Mouse (Mus musculus): ENCODE measurements at regions not wholly inside any gene's neighbourhood (a gene's known extent, or its start where the extent isn't known, plus 50 kb on each side); places are given as distances from the start of the nearest gene placed in this dataset.
A peak's percentile ranks its signal among the peaks of the same experiment; 100 is the strongest.
"Not testable (repeated sequence)": the region's sequence is repeated elsewhere in the genome, so short reads cannot be mapped to it uniquely, and the experiment has no call there.

- no peak for DNase-seq (ENCODE audit: low read depth, low spot score)
Observed at GRCm38 (mm10) chr10:10270297-10270696, 201.8 kb downstream of the Adgb start.

GRCm38 (mm10) chr10:10252540-10253318, 219.4 kb downstream of the Adgb start:
- DNase-seq (ENCODE audit: low read depth, low spot score), result no peak

GRCm38 (mm10) chr10:10252136-10252535, 220.0 kb downstream of the Adgb start:
- DNase-seq (ENCODE audit: low read depth, low spot score), result no peak

- DNase-seq (ENCODE audit: low read depth, low spot score), result no peak
Observed at GRCm38 (mm10) chr10:10234894-10235523, 237.1 kb downstream of the Adgb start.

DNA sequence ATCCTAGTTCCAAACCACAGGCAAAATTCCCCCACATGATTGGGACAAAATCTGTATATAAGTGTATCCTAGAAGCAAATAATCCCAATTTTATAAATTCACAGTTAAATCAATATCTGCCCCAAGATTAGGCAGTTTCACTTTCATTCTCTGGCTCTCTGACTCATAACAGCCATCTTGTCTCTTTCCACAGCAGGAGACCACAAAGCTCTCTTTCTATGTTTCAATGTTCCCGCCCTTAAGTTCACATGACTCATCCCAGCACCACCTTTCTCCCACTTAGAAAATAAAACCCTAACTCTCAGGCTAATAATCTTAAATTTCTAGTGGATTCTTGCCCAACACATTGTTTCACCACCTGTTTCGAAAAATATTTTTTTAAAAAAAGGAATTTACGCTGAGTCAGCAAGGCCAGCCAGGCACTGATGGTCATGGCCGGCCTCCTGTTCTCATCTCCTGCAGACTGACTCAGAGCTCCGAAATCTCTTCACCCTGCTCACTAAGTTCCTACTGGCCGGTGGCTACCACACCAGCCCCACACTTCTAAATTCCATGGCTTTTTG, 247.5 kb downstream of the Adgb start:
- no peak for DNase-seq (ENCODE audit: low read depth, low spot score)

- no peak for DNase-seq (ENCODE audit: low read depth, low spot score)
Observed at GRCm38 (mm10) chr10:10219726-10220125, 252.4 kb downstream of the Adgb start.

DNA sequence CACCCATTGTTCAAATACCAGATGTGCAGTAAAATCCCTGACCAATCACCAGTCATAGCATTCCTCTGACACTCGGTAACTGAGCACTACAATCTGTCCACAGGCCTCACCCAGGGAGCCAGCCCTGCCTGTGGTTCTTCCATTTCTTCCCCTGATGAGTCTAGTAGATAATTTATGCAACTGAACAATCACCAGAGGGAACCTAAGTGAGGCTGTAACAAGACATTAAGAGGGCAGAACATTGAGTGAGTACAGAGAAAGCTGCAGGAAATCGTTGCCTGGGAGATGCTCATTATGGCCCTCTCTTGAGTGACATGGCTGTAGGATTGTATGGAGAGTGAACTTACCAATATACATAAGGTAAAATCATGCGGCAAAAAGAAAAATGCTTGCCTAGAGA, 255.2 kb downstream of the Adgb start:
- DNase-seq (ENCODE audit: low read depth, low spot score), result no peak

GRCm38 (mm10) chr10:10215376-10215775, 256.8 kb downstream of the Adgb start:
- DNase-seq (ENCODE audit: low read depth, low spot score), result no peak

DNA sequence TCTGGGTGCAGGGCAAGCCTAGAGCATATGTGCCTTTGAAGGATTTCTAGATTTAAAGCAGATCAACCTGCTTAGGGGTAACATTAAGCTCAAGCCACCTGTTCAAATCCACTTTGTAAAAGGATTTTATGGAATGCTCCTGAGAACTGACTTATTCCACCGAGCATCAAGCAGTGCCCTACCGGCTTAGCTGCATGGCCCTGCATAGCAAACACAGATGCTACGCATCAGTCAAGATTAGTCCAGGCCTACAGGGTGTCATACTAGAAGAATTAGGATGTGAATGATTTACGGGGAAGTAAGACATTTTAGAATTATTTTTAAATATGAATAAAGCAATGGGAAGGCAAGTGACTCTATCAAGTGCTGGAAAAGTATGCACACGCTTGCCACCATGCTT, 263.8 kb downstream of the Adgb start:
- DNase-seq (ENCODE audit: low read depth, low spot score), result peak; percentile 6

- no peak for DNase-seq (ENCODE audit: low read depth, low spot score)
Observed at GRCm38 (mm10) chr10:10205805-10206520, 266.2 kb downstream of the Adgb start.

- DNase-seq (ENCODE audit: low read depth, low spot score), result no peak
Observed at GRCm38 (mm10) chr10:10203982-10204381, 268.1 kb downstream of the Adgb start.

DNA sequence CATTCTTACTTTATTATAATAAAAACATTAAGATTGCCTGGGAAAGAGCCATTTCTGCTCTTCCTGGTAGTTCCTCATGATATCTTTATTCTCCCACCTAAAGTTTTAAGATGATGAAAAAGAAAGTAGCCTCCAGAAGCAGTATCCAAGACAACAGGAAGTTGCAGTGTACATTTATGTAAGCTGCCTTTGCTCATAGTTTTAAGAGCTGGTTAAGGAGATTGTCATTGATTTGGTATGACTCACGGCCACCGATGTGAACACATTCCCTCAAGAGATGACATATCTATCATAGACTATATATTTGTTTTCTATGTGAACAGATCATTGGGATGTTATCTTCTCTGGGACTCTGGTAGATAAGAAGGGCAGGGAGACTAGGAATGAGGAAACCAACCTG, 281.8 kb downstream of the Adgb start:
- DNase-seq (ENCODE audit: low read depth, low spot score), result no peak

GRCm38 (mm10) chr10:10188113-10188512, 284.0 kb downstream of the Adgb start:
- no peak for DNase-seq (ENCODE audit: low read depth, low spot score)

DNA sequence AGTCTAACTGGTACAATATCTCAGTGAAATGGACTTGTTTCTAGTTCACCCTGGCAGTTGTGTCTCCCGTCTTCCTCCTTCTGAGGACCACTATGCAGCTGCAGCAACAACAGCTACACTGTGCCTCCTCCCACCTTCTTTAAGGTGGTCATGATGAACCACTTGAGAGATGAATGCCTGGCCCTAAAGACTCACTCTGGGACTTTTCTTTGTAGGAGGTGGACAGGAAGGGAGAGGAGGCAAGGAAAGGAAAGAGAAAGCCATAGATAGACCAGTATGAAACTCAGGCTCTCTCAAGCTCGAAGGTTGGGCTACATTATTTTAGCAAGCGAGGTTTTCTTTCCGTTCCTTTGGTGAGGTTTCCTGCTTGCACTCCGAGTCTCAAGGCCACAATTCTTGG, 285.4 kb downstream of the Adgb start:
- DNase-seq (ENCODE audit: low read depth, low spot score), result no peak

GRCm38 (mm10) chr10:10185298-10185883, 284.5 kb upstream of the Stxbp5 start:
- DNase-seq (ENCODE audit: low read depth, low spot score), result no peak

DNA sequence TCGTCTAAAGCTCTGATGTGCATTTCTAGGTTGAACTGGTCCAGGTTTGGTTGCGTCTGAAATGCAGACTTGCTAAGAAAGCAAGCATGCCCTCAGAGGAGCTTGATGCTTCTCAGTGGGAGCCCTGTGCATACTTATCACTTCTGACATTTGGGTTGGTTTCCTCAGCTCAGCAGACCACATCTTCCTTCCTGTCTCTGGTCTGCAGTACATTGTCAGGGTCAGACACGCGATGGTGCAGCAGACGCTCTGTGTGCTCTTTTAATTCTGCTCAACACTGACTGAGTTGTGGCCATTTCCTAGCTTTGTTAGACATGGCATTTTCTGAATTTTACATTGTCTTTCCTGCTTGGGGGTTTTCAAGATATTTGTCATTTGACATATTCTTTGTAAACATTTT, 283.5 kb upstream of the Stxbp5 start:
- DNase-seq (ENCODE audit: low read depth, low spot score), result no peak

DNA sequence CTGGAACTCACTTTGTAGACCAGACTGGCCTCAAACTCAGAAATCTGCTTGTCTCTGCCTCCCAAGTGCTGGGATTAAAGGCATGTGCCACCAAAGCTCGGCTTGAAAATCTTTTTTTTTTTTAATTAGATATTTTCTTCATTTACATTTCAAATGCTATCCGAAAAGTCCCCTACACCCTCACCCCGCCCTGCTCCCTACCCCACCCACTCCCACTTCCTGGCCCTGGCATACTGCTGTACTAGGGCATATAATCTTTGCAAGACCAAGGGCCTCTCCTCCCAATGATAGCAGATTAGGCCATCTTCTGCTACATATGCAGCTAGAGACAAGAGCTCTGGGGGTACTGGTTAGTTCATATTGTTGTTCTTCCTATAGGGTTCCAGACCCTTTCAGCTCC, 276.2 kb upstream of the Stxbp5 start:
- not testable (repeated sequence) for DNase-seq (ENCODE audit: low read depth, low spot score)

All from forelimb bud, embryonic 11.5 days (tissue).